Mouse (Mus musculus): ENCODE results near the gene Tmem189. TPM values are rescaled to one million over a fixed set of nuclear protein-coding genes. Genes with fewer than 3 reads are reported as not detected.

Gene Tmem189
- polyA plus RNA-seq, 1 experiment from 2014 or later, result 43.3 TPM

DNA sequence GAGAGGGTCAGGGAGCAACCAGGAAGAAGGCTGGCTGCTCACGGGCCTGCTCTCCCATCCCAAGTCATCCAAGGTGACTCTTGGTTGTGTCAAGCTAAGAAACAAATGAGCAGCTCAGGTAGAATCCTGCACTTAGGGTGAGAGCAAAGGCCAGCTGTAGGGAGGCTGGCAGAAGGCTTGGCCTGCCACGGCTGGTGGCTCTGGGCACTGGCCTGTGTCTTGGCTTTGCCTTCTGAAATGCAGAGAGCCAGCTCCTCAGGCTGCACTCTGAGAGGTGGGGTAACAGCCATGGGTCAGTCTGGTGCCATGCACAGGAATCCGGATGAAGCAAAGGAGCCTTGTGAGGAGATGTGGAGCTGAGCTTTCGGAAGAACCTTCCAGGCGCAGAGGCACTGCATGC, 21.2 kb downstream of the Tmem189 start:
- no peak overlapping the region for H3K9ac ChIP-seq
- no peak overlapping the region for H3K27ac ChIP-seq (ENCODE audit: low read depth)
- no peak overlapping the region for H3K4me2 ChIP-seq
- ATAC-seq (ENCODE audit: insufficient read depth) (no peak), DNase-seq (no peak)
- no peak for TF ChIP-seq CTCF (IDR thresholded peaks at IDR 0.05; ENCODE audit: low read depth)
- H3K27me3 ChIP-seq (ENCODE audit: insufficient read depth, low read length), result no peaks in the 10 kb centered on the region
- H3K36me3 ChIP-seq (ENCODE audit: insufficient read depth), result no peaks in the 10 kb centered on the region
- H3K9me3 ChIP-seq (ENCODE audit: low read depth, low read length), result no peaks in the 10 kb centered on the region
- no peaks in the 10 kb centered on the region for H3K4me1 ChIP-seq (ENCODE audit: insufficient read depth)
- 82% methylated on average over 5 of the region's 5 CpGs for WGBS
- H3K4me3 ChIP-seq (ENCODE audit: low read depth, low read length), result no peak overlapping the region

DNA sequence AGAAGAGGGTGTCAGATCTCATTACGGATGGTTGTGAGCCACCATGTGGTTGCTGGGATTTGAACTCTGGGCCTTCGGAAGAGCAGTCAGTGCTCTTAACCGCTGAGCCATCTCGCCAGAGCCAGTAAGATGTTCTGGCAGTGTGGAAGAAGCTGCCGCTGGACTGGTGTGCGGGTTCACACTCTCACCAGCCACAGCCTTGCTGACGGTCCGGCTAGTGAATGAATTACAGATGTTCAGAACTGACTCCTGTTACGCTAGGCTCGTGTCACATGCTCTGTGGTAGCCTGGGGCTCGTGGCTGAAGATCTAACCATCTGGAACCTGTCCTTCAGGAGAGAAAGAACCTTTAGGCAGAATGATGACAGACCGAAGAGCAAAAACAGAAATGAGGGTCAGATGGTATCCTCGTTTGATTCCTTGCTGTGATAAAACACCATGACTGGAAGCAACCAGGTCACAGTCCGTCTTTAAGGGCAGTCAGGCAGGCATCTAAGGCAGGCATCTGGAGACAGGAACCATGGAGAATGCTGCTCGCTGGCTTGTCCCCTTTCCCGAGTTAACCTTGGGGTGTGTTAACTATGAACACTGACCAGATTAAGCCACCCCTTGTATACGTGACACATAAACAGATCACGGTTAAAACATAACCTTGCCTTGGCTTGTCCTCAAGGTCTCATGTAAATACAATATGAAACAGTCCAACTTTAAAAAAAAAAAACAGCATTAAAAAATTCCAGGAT, 23.5 kb downstream of the Tmem189 start:
- no peak for ATAC-seq (ENCODE audit: insufficient read depth)
- H3K9ac ChIP-seq, result no peak overlapping the region
- TF ChIP-seq CTCF (IDR thresholded peaks at IDR 0.05; ENCODE audit: low read depth), result no peak
- 0 out of 2 replicates have a peak, but pooled peaks cover 4% of the 10 kb centered on the region for H3K27me3 ChIP-seq (ENCODE audit: insufficient read depth, low read length)
- H3K4me1 ChIP-seq (ENCODE audit: insufficient read depth), result no peaks in the 10 kb centered on the region; the same call in 1 of the 2 replicates
- no peak overlapping the region for H3K4me3 ChIP-seq (ENCODE audit: low read depth, low read length)
- H3K27ac ChIP-seq (ENCODE audit: low read depth), result no peak overlapping the region
- no peaks in the 10 kb centered on the region for H3K36me3 ChIP-seq (ENCODE audit: insufficient read depth)
- no peak for DNase-seq
- WGBS, result 74% methylated on average over 18 of the region's 18 CpGs
- H3K4me2 ChIP-seq, result no peak overlapping the region
- H3K9me3 ChIP-seq (ENCODE audit: low read depth, low read length), result no peaks in the 10 kb centered on the region

DNA sequence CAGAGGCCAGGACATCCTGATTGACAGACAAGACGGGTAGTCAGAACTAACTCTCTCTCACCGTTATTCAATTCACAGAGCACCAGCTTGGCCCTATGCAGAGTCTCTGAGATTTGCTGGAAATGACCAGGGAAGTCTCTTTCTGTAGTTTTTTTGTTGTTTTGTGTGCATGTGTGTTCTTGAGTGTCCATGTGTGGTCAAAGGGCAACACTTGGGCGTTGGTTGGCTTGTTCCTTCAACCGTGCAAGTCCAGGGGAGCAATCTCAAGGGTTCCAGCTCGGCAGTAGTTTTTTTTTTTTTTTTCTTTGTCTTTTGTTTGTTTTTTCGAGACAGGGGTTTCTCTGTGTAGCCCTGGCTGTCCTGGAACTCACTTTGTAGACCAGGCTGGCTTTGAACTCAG, 26.9 kb downstream of the Tmem189 start:
- 46% methylated on average over 6 of the region's 6 CpGs for WGBS
- DNase-seq (no peak), ATAC-seq (ENCODE audit: insufficient read depth) (no peak)
- Histone ChIP-seq H3K4me1 (ENCODE audit: insufficient read depth) (peaks cover 12% of the 10 kb centered on the region), H3K27ac (ENCODE audit: low read depth) (no peak overlapping the region), H3K9me3 (ENCODE audit: low read depth, low read length) (no peaks in the 10 kb centered on the region), H3K4me2 (no peak overlapping the region; the same call in 1 of the 2 replicates), H3K9ac (no peak overlapping the region), H3K27me3 (ENCODE audit: insufficient read depth, low read length) (0 out of 2 replicates have a peak, but pooled peaks cover 4% of the 10 kb centered on the region), H3K36me3 (ENCODE audit: insufficient read depth) (peaks cover 5% of the 10 kb centered on the region; the same call in 1 of the 2 replicates), H3K4me3 (ENCODE audit: low read depth, low read length) (no peak overlapping the region)
- no peak for TF ChIP-seq CTCF (IDR thresholded peaks at IDR 0.05; ENCODE audit: low read depth)

DNA sequence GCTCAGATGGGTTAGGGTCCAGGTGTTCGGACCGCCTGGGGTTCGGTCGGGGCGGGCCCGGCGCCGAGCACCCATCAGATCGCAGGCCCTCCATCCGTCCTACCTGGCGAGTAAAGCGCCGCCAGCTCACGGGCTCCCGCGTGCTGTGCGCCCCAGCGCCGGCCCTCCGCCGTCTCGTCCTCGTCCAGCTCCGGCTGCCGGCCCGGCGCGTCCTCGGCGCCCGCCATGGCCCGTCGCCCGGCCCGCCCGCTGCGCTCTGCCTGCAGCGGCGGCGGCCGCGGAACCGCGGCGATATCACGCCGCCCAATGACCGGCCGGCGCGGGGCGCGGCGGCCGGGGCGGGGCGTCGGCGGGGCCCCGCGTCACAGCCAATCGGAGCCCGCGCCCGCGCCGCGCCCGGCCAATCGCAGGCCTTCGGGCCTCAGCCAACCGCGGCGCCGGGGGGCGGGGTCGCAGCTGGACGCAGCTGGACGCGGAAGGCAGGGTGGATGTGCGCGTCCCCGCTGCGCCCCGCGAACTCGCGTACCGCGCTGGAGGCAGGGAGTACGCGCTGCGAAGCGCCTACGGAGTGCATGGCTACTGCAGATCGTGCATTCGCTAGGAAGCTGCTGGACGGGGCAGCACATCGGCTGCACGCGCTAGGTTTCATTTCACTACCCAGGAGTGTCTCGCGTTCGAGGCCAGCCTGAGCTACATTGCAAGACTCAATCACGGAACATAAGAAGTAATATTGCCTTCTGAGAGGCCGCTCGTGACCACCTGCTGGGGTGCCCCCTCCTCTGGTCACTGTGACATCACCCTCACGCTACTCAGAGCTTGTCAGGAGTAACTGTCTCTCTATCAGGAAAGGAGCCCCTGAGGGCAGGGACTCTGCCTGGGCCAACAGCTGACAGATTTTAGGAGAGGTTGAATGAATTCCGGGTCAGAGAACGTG, 28.1 kb downstream of the Tmem189 start, which contains the start of gene Gm20431:
Gm20431 (minus strand) TSS at position 227 of the 934 bp plus-strand sequence.
- H3K9ac ChIP-seq, result peak within 1 kb of the TSS; percentile 86
- 0 out of 2 replicates have a peak, but pooled peaks cover 4% of the 10 kb centered on the region for H3K27me3 ChIP-seq (ENCODE audit: insufficient read depth, low read length)
- no peaks in the 10 kb centered on the region for H3K9me3 ChIP-seq (ENCODE audit: low read depth, low read length)
- H3K4me2 ChIP-seq, result peak within 1 kb of the TSS; percentile 97
- peak within 1 kb of the TSS; percentile 63 for H3K27ac ChIP-seq (ENCODE audit: low read depth)
- H3K36me3 ChIP-seq (ENCODE audit: insufficient read depth), result peaks cover 10% of the 10 kb centered on the region; the same call in 1 of the 2 replicates
- peak; percentile 98 for DNase-seq
- H3K4me1 ChIP-seq (ENCODE audit: insufficient read depth), result peaks cover 12% of the 10 kb centered on the region
- ATAC-seq (ENCODE audit: insufficient read depth), result peak; percentile 94
- under 1% methylated on average over 98 of the region's 110 CpGs for WGBS
- H3K4me3 ChIP-seq (ENCODE audit: low read depth, low read length), result peak within 1 kb of the TSS; percentile 90
- no peak for TF ChIP-seq CTCF (IDR thresholded peaks at IDR 0.05; ENCODE audit: low read depth)

DNA sequence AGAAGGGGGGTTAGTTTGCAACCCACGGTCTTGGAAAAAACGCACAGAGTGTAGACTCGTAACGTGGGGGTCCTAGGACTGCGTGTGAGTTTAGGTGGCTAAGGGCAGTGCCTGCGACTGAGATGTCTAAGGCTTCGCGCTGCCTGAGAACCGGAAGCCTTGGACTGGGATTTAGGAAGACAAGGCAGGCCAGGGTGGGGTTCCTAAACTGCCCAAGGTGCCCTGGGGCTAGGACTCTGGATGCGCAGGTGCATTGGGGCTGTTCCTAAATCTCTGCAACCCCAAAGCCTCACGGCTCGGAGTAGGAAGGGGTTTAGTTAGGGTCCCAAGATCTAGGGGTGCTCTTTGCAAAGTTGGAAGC, 29.0 kb downstream of the Tmem189 start:
- H3K36me3 ChIP-seq (ENCODE audit: insufficient read depth), result peaks cover 10% of the 10 kb centered on the region; the same call in 1 of the 2 replicates
- peak overlapping the region; percentile 86 for H3K9ac ChIP-seq
- H3K27me3 ChIP-seq (ENCODE audit: insufficient read depth, low read length), result 0 out of 2 replicates have a peak, but pooled peaks cover 4% of the 10 kb centered on the region
- H3K4me3 ChIP-seq (ENCODE audit: low read depth, low read length), result peak overlapping the region; percentile 90
- H3K4me2 ChIP-seq, result peak overlapping the region; percentile 97
- peaks cover 12% of the 10 kb centered on the region for H3K4me1 ChIP-seq (ENCODE audit: insufficient read depth)
- peak; percentile 56 for DNase-seq
- no peak for TF ChIP-seq CTCF (IDR thresholded peaks at IDR 0.05; ENCODE audit: low read depth)
- H3K9me3 ChIP-seq (ENCODE audit: low read depth, low read length), result no peaks in the 10 kb centered on the region
- H3K27ac ChIP-seq (ENCODE audit: low read depth), result 0 out of 2 replicates have a peak overlapping the region, but pooled peaks have one; percentile 63
- WGBS, result 0% methylated on average over 12 of the region's 12 CpGs
- 0 out of 2 replicates have a peak, but pooled peaks have one; percentile 2 for ATAC-seq (ENCODE audit: insufficient read depth)

DNA sequence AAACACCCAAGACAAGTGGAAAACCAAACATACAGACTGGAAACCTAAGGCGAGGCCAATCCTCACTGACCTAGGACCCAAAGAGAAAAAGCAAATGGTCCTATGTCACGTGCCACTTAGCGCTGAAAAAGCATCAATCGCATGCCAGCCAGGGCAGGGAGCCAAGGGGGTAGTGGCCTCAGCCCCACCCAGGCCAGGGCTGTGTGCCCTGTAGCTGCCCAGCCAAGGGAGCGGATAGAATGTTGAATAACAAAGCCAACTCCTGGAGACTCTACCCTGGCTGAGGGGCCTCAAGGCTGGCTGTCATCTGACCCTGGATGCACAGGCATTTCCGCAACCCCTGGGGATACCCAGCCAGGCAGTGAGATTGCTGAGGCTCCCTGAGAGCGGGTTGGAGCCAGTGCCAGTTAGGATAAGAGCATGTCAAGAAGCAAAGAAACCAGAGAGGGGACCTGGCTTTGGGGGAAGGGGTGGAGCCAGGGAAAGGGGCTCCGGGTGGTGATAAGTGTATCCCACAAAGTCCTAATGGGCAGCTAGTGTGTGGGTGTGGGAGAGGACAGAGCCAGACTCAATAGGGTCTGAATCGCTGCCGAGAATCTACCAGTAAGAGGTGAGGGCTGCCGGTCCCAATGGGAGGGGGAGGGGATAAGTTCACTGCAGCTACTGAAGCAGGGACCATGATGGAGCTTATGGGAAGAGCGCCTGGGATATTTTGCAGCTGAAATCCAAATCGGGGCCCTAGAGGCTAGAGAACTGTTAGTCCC, 29.6 kb downstream of the Tmem189 start:
- peaks cover 12% of the 10 kb centered on the region for H3K4me1 ChIP-seq (ENCODE audit: insufficient read depth)
- H3K4me2 ChIP-seq, result peak overlapping the region; percentile 97
- DNase-seq (peak; percentile 51), ATAC-seq (ENCODE audit: insufficient read depth) (no peak)
- H3K36me3 ChIP-seq (ENCODE audit: insufficient read depth), result peaks cover 10% of the 10 kb centered on the region; the same call in 1 of the 2 replicates
- H3K27me3 ChIP-seq (ENCODE audit: insufficient read depth, low read length), result 0 out of 2 replicates have a peak, but pooled peaks cover 4% of the 10 kb centered on the region
- WGBS, result 20% methylated on average over 13 of the region's 13 CpGs
- peak overlapping the region; percentile 90 for H3K4me3 ChIP-seq (ENCODE audit: low read depth, low read length)
- no peaks in the 10 kb centered on the region for H3K9me3 ChIP-seq (ENCODE audit: low read depth, low read length)
- peak overlapping the region; percentile 86 for H3K9ac ChIP-seq
- peak overlapping the region; percentile 63 for H3K27ac ChIP-seq (ENCODE audit: low read depth)
- no peak for TF ChIP-seq CTCF (IDR thresholded peaks at IDR 0.05; ENCODE audit: low read depth)
